Mouse (Mus musculus): ENCODE data around the gene Abcf2.

Abcf2 gene

DNA sequence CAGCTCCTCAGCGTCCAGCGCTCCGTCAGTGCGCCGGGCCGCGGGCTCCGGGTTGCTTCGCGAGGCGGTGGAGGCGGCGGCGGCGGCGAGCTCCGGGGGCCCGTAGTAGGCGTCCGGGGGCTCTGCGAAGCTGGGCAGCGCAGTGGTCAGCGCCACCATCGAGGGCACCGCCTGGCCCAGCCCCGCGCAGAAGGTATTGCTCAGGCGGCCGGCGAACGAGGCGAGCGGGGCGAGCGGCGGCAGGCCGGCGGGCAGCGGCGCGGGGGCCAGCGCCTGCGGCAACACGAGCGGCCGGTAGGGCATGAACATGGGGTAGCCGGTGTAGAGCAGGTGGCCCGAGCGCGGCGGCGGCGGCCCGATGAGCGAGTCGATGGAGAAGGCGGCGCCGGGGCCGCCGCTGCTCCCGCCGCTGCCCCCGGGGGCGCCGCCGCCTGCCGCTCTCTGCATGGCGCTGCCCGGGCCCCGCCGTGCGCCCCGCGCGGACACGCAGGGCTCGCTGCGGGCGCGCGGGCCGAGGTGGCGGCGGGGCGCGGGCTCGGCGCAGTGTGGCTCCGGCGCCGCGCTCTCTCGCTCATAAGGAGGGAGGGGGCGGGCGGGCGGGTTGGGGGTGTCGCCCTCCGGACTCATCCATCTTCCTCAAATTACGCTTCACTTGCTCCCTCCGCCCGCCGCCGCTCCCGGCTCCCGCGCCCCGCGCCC lies 50.9 kb downstream of the Abcf2 start:
- no peak for DNase-seq

DNA sequence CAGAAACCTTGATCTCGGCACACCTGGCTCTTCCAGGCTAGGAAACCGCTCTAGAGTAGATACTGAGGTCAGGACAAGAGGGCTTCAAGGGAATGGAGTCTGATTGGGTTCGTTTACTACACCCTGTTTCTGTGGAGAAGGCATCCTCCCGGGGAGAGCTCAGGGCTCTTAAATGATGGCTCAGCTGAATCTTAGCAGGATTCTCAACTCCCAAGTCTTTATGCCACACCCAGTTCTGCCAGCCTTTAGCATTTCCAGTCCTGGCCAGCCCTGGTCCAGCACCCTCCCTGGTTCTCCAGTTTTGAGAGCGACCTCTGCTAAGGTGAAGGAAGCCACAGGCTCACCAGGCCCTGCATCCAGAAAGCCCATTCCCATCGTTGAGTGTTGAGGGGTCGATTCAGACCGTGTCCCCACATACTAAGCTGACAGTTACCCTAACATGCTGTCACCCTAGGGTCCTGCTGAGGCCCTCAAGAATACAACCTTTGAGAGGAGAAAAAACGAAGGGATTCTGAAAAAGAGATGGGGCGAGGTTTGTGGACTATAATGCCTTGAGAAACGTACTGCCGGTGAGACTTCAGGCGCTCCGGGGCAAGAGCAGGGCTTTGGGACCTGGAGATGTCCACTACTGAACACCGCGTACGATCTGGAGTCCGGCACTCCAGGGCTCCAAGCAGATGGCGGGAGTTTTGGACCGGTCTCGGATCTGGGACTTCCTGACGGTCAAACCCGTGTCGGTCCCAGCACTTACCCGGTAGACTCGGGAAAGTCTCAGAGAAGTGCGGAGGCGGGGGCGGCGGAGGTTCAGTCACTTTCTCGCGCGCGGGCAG lies 51.7 kb downstream of the Abcf2 start:
- no peak for DNase-seq

DNA sequence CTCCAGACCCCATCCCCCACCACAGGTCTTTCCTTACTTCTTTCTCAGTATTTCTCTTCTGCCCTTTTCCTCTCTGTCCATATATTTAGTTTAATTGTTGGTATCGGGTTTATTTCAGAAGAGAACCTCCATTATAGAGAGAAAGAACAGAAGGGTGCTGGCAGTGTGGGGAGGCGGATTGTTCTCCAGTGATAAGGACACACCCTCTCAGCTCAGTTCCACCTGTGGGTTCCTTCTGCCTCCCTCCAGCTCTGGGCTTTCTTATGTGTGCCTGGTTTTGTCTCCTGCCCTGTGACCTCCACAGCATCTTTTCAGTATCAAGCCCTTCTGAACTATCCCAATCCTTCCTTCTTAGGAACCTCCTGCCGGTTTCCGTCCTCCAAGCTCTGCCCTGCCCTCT lies 52.7 kb downstream of the Abcf2 start:
- no peak for DNase-seq

DNA sequence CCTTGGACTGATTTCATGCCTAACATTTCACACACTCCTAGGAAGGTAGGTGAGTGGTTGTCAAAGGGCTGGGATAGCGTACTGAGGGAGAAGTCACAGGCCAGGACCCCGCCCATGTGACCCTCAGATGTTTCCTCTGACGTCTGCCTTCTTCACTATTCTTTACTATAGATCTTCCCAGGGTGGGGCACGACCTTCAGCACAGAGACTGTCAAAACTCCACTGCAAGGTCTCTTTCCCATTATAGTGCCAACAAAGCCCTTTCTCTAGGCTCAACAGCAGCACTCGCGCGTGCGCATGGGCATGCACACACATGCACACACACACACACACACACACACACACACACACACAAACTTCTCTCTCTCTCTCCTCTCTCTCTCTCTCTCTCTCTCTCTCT lies 53.5 kb downstream of the Abcf2 start:
- DNase-seq = no peak

DNA sequence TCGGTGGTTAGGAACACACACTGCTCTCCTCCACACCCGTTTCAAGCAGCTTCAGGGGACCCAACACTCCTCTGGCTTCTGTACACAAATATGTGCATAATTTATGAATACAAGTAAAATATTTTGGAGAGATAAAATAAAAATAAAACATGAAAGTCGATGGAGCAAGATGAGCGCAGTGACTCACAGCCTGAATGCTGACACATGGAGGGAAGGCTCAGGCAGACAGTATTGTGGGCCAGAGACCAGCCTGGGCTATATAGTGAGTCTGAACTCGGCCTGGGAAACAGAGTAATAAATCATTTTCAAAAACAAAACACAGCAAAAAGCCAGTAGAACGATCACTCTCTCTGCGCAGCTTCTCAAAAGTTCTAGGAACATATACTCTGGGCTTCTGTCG lies 55.9 kb downstream of the Abcf2 start:
- DNase-seq = no peak

Measured in right cerebral cortex, postnatal 4 days (tissue).